Mouse (Mus musculus): ENCODE measurements around the gene Susd1.
"Not testable (repeated sequence)": the region's sequence is repeated elsewhere in the genome, so short reads cannot be mapped to it uniquely, and the experiment has no call there.

The Susd1 gene

GRCm38 (mm10) chr4:59286351-59286750, 152.1 kb downstream of the Susd1 start:
- DNase-seq (ENCODE audit: low read depth, low spot score): not testable (repeated sequence)

- DNase-seq (ENCODE audit: low read depth, low spot score): no peak
Observed at GRCm38 (mm10) chr4:59282699-59283487, 155.5 kb downstream of the Susd1 start.

GRCm38 (mm10) chr4:59282137-59282536, 156.3 kb downstream of the Susd1 start:
- DNase-seq (ENCODE audit: low read depth, low spot score): no peak

- no peak for DNase-seq (ENCODE audit: low read depth, low spot score)
Observed at GRCm38 (mm10) chr4:59280876-59281275, 157.6 kb downstream of the Susd1 start.

GRCm38 (mm10) chr4:59279111-59279510, 159.3 kb downstream of the Susd1 start:
- no peak for DNase-seq (ENCODE audit: low read depth, low spot score)

- DNase-seq (ENCODE audit: low read depth, low spot score): no peak
Observed at GRCm38 (mm10) chr4:59278410-59278809, 160.0 kb downstream of the Susd1 start.

GRCm38 (mm10) chr4:59277958-59278357, 160.5 kb downstream of the Susd1 start:
- DNase-seq (ENCODE audit: low read depth, low spot score): no peak

- DNase-seq (ENCODE audit: low read depth, low spot score): no peak
Observed at GRCm38 (mm10) chr4:59275956-59276355, 162.5 kb downstream of the Susd1 start.

GRCm38 (mm10) chr4:59275494-59275893, 162.9 kb downstream of the Susd1 start:
- DNase-seq (ENCODE audit: low read depth, low spot score): no peak

GRCm38 (mm10) chr4:59274136-59274535, 164.3 kb downstream of the Susd1 start:
- no peak for DNase-seq (ENCODE audit: low read depth, low spot score)

GRCm38 (mm10) chr4:59273342-59273741, 165.1 kb downstream of the Susd1 start:
- no peak for DNase-seq (ENCODE audit: low read depth, low spot score)

- DNase-seq (ENCODE audit: low read depth, low spot score): no peak
Observed at GRCm38 (mm10) chr4:59265631-59266030, 172.8 kb downstream of the Susd1 start.

- DNase-seq (ENCODE audit: low read depth, low spot score): no peak
Observed at GRCm38 (mm10) chr4:59265182-59265581, 173.3 kb downstream of the Susd1 start.
